Mouse (Mus musculus) E14TG2a.4 (cell line): ENCODE data around the gene Cox8b.

Experiments
- CTCF ChIP-seq: conservative IDR thresholded peaks from 2 replicates; pipeline ENCODE4 v1.5.1; 2014; ENCODE audit warnings: low read length
- POU5F1 ChIP-seq: IDR thresholded peaks from 2 replicates; pipeline ENCODE4 v1.6.1; 2014; ENCODE audit warnings: low read length, borderline replicate concordance

- no peak for TF ChIP-seq CTCF
- no peak for TF ChIP-seq POU5F1
Measured at GRCm38 (mm10) chr7:140908181-140908580, 7.9 kb upstream of the Cox8b start.
